Mouse (Mus musculus) hindbrain, postnatal 0 days (tissue): ENCODE data around the gene Kif18a. TPM values are rescaled to one million over a fixed set of nuclear protein-coding genes. Genes with fewer than 3 reads are reported as not detected.

Source experiments
- ATAC-seq: fragments of 200-750 bp; cut with Nextera tagmentation; 2 replicates; pipeline ENCODE4 v1.8.0; 2017; ENCODE audit warnings: mild to moderate bottlenecking, moderate TSS enrichment, moderate library complexity
- DNase-seq: peaks from one replicate; pipeline ENCODE4 v3.0.0-alpha.2; 2015; ENCODE audit warnings: low spot score
- H3K27ac ChIP-seq: fragments of 300-500 bp; sonication (generic); 2 replicates; pipeline ENCODE4 v1.5.1; 2014; ENCODE audit warnings: mild to moderate bottlenecking
- H3K27me3 ChIP-seq: fragments of 300-500 bp; sonication (generic); 2 replicates; pipeline ENCODE4 v1.6.1; 2014; ENCODE audit warnings: low read length, mixed read lengths; ENCODE audit not compliant: insufficient read depth
- H3K36me3 ChIP-seq: fragments of 300-500 bp; sonication (generic); 2 replicates; pipeline ENCODE4 v1.6.1; 2014; ENCODE audit warnings: low read length, mixed read lengths; ENCODE audit not compliant: insufficient read depth
- H3K4me1 ChIP-seq: fragments of 300-500 bp; sonication (generic); 2 replicates; pipeline ENCODE4 v1.6.1; 2014; ENCODE audit warnings: antibody characterized with exemption, low read length, mixed read lengths; ENCODE audit not compliant: insufficient read depth
- H3K4me2 ChIP-seq: fragments of 300-500 bp; sonication (generic); 2 replicates; pipeline ENCODE4 v1.6.1; 2014; ENCODE audit warnings: low read depth, mild to moderate bottlenecking, low read length, moderate library complexity, mixed read lengths
- H3K4me3 ChIP-seq: fragments of 300-500 bp; sonication (generic); 2 replicates; pipeline ENCODE4 v1.5.1; 2014; ENCODE audit warnings: low read length
- H3K9ac ChIP-seq: fragments of 300-500 bp; sonication (generic); replicated peaks from 2 replicates; pipeline ENCODE4 v1.6.1; 2014; ENCODE audit warnings: mild to moderate bottlenecking, low read length, moderate library complexity, mixed read lengths
- H3K9me3 ChIP-seq: fragments of 300-500 bp; sonication (generic); 2 replicates; pipeline ENCODE4 v1.6.1; 2016; ENCODE audit warnings: low read length, mixed read lengths
- CTCF ChIP-seq: IDR thresholded peaks from 2 replicates; pipeline ENCODE4 v1.5.1; 2016; ENCODE audit warnings: antibody characterized with exemption, control low read depth, low read depth
- whole genome bisulfite sequencing: fragments of 180-500 bp; shearing (Covaris S2); extraction: QIAGEN DNeasy Blood & Tissue Kit; methylation state at CpG from one replicate; pipeline ENCODE4 v1.1.7; 2014; 5-methylcytosine and 5-hydroxymethylcytosine counted together
- polyA plus RNA-seq: library from polyadenylated mRNA; unstranded; fragments of >200 nt; fragmentation: Nextera tagmentation; extraction: Ambion mirVana; gene quantifications from 2 replicates; pipeline ENCODE4 v1.2.1, GENCODE M21; 2015
- total RNA-seq: library from RNA; depleted of rRNA; stranded (reverse); fragments of >200 nt; gene quantifications from 2 replicates; pipeline ENCODE4 v1.2.3, GENCODE M21; 2014; rRNA removed

Kif18a gene
- total RNA-seq (3.0 and 3.3 TPM in 2 replicates), polyA plus RNA-seq (3.5 and 4.4 TPM in 2 replicates)

DNA sequence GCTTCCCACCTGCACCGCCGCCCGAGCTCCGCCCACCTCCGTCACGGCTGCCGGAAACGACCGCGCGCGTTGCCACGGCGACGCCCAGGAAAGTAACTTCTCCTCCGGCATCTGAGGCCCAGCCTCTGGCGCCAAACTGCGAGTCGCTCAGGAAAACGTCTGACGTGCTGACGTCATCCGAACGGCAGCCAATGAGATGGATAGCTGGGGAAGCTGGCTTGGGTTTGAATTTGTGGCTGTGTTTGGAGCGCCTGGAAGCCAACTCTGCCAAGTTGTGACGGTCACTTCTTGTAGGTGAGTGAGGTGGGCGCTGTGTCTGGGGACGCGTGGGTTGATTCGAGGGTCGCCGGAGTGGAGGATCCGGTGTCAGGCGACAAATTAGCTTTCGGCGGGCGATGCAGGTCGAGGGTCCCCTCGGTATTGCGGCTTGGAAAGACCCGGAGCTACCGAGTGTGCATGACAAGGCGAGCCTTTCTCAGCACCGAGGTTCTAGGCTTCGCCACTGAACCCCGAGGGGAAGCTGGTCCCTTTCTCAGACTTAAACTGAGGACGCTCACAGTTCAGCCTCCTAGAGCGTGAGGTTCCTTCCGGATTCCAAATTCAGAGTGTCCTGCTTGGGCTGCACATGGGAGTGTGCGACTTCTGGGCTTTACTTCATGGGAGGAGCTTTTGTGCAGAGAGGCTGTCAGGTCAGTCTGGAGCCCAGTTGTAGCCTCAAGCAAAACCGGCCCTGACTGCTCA lies at the start of gene Kif18a, which contains the start of gene Mettl15:
TSS of gene Kif18a (plus strand) at position 139 of the 741 bp plus-strand sequence.
TSS of gene Mettl15 (minus strand) at position 149 of the 741 bp plus-strand sequence.
- Histone ChIP-seq H3K4me2 (peak within 1 kb of the TSS; percentile 96), H3K9me3 (no peaks in the 10 kb centered on the region), H3K36me3 (no peaks in the 10 kb centered on the region), H3K27me3 (no peaks in the 10 kb centered on the region), H3K9ac (peak within 1 kb of the TSS; percentile 58), H3K4me1 (0 out of 2 replicates have a peak, but pooled peaks cover 7% of the 10 kb centered on the region), H3K4me3 (peak within 1 kb of the TSS; percentile 68), H3K27ac (peak within 1 kb of the TSS; percentile 69)
- TF ChIP-seq CTCF: no peak
- peak; percentile 99 for ATAC-seq
- peak; percentile 99 for DNase-seq
- WGBS: 1% methylated on average over 51 of the region's 51 CpGs

DNA sequence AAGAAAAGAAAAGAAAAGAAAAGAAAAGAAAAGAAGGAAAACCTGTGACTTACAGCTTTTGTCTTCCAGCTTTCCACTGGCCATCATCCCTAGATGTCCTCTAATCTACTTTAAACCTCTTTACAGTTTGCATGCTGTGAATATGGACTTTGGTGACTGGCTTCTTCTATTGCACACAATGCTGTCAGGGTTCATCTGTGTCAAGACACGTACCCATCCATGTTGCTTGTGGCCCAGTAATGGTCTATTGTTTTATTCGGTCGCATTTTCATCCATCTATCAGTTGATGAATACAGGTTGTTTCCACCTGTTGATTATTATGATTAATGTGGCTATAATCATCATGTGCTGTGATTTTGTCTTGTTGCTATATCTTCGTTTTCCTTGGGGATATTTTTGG lies 46.7 kb upstream of the Kif18a start:
- no peak overlapping the region for H3K4me3 ChIP-seq
- no peak overlapping the region for H3K9ac ChIP-seq
- no peak overlapping the region for H3K27ac ChIP-seq
- H3K36me3 ChIP-seq: no peaks in the 10 kb centered on the region
- DNase-seq (no peak), ATAC-seq (no peak)
- no peak overlapping the region for H3K4me2 ChIP-seq
- WGBS: 88% methylated on average over 4 of the region's 4 CpGs
- no peaks in the 10 kb centered on the region for H3K27me3 ChIP-seq
- no peaks in the 10 kb centered on the region for H3K4me1 ChIP-seq
- no peaks in the 10 kb centered on the region for H3K9me3 ChIP-seq
- TF ChIP-seq CTCF: no peak

DNA sequence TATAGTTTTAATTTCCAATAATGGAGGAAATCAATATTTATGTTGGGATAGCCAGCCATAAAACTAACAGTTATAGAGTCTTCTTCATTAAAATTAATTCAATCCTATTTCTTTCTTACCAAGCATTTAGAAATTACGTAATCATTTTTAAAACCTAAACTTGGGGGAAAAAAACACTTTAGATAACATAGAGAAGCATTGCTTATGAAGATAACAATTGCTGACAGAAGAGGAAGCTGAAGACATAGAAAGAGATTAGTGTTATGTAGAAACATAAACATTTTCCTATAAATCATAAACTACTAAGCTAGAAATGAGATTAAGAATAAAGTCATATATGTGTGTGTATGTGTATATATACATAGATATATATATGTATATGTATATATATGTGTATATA lies 44.8 kb upstream of the Kif18a start:
- DNase-seq (no peak), ATAC-seq (no peak)
- H3K27ac ChIP-seq: no peak overlapping the region
- H3K27me3 ChIP-seq: no peaks in the 10 kb centered on the region
- H3K4me2 ChIP-seq: no peak overlapping the region
- H3K9ac ChIP-seq: no peak overlapping the region
- H3K36me3 ChIP-seq: no peaks in the 10 kb centered on the region
- no peaks in the 10 kb centered on the region for H3K4me1 ChIP-seq
- no peak overlapping the region for H3K4me3 ChIP-seq
- no peaks in the 10 kb centered on the region for H3K9me3 ChIP-seq
- 98% methylated on average over 1 of the region's 1 CpGs for WGBS
- TF ChIP-seq CTCF: no peak

DNA sequence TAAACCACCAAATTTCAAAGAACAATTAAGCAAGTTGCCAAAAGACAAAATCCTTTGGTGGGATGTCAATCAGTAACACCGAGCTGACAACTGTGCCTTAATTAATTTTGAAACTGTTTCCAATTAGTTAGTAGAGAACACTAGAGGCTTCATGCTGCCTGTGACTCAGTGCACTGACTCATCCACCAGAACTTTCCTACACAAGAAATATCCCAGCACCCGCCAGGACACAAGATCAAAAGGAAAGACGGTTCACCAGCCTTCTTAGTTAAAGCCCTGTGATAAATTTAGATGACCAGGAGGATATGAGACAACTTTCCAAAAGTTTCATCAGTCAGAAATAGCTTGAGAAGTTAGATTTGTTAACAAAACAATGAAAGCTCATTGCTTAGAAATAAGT lies 38.6 kb upstream of the Kif18a start:
- Histone ChIP-seq H3K9me3 (no peaks in the 10 kb centered on the region), H3K4me3 (no peak overlapping the region), H3K27me3 (no peaks in the 10 kb centered on the region), H3K4me1 (no peaks in the 10 kb centered on the region), H3K27ac (no peak overlapping the region), H3K36me3 (no peaks in the 10 kb centered on the region), H3K9ac (no peak overlapping the region), H3K4me2 (no peak overlapping the region)
- DNase-seq: no peak
- WGBS: 58% methylated on average over 3 of the region's 3 CpGs
- ATAC-seq: no peak
- no peak for TF ChIP-seq CTCF

DNA sequence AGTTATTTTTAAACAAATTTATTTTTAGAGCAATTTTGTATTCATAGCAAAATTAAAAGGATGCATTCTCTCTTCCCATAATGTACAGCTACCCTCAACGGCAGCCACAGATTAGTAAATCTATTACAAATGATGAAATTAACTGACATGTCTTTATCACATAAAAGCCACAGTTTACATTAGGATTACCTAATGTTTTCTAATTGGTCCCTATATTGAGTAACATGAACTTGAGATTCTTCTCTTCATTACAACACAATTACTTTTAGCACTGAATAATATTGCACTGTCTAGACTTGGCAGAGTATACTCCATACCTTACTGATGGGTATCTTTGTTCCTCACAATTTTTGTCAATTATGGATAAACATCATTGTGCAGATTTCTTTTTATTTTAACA lies 17.8 kb upstream of the Kif18a start:
- Histone ChIP-seq H3K9ac (no peak overlapping the region), H3K4me2 (no peak overlapping the region), H3K4me3 (no peak overlapping the region), H3K4me1 (no peaks in the 10 kb centered on the region), H3K27ac (no peak overlapping the region), H3K9me3 (no peaks in the 10 kb centered on the region), H3K36me3 (no peaks in the 10 kb centered on the region), H3K27me3 (no peaks in the 10 kb centered on the region)
- 84% methylated on average over 1 of the region's 1 CpGs for WGBS
- ATAC-seq (no peak), DNase-seq (no peak)
- TF ChIP-seq CTCF: no peak

DNA sequence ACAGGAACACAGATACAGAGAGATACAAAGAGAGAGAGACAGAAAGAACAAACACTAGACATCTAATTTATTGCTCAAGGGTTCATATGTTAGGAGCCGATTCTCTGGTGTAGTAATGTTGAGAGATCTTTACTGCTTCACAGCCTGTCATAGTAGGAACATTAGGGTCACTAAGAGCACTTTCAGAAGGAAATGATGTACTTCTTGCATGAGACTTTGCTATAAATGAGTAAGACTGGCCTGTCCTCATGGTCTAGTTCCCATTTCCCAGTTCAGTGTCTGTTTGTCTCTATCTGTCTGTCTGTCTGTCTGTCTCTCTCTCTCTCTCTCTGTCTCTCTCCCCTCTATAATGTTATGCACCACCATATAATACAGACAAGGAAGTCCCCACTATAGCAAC lies 7.4 kb upstream of the Kif18a start:
- no peaks in the 10 kb centered on the region for H3K36me3 ChIP-seq
- H3K27me3 ChIP-seq: no peaks in the 10 kb centered on the region
- no peak for DNase-seq
- ATAC-seq: no peak
- no peak overlapping the region for H3K9ac ChIP-seq
- H3K4me3 ChIP-seq: no peak overlapping the region
- TF ChIP-seq CTCF: no peak
- 91% methylated on average over 1 of the region's 1 CpGs for WGBS
- H3K4me2 ChIP-seq: no peak overlapping the region
- no peaks in the 10 kb centered on the region for H3K9me3 ChIP-seq
- H3K4me1 ChIP-seq: no peaks in the 10 kb centered on the region
- H3K27ac ChIP-seq: no peak overlapping the region

DNA sequence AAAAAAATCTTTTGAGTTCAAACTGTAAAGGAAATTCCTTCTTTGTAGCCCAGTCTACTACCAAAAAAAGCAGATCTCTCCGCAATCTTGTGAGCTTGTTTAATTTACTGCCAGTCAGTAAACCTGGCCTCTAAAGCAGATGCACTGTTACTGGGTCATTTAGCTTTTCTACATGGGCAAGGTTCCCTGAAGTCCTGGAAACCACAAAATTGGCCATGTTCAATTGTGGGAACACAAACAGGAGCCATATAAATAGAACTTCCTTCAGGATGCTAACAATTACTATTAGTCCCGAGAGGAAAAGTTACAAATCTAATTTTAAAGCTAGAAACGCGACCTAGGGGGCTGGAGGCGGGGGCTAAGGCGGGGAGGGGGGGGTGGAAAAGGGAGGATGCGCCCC lies 2.9 kb upstream of the Kif18a start:
- Histone ChIP-seq H3K4me2 (peak overlapping the region; percentile 63), H3K27me3 (no peaks in the 10 kb centered on the region), H3K9ac (peak overlapping the region; percentile 49; the same call in 1 of the 2 replicates), H3K4me1 (0 out of 2 replicates have a peak, but pooled peaks cover 7% of the 10 kb centered on the region), H3K27ac (peak overlapping the region; percentile 58; the same call in 1 of the 2 replicates), H3K9me3 (no peaks in the 10 kb centered on the region), H3K36me3 (no peaks in the 10 kb centered on the region), H3K4me3 (peak overlapping the region; percentile 42)
- no peak for TF ChIP-seq CTCF
- 5% methylated on average over 7 of the region's 7 CpGs for WGBS
- ATAC-seq (no peak), DNase-seq (peak; percentile 14)
